Mouse (Mus musculus) MN1 (cell line): ENCODE measurements around the gene Slc6a5.
"Not testable (repeated sequence)": the region's sequence is repeated elsewhere in the genome, so short reads cannot be mapped to it uniquely, and the experiment has no call there.

Experiments used
- DNase-seq: peaks from one replicate; pipeline ENCODE4 v3.0.0-alpha.2; 2016; ENCODE audit warnings: low spot score

Slc6a5 gene

DNA sequence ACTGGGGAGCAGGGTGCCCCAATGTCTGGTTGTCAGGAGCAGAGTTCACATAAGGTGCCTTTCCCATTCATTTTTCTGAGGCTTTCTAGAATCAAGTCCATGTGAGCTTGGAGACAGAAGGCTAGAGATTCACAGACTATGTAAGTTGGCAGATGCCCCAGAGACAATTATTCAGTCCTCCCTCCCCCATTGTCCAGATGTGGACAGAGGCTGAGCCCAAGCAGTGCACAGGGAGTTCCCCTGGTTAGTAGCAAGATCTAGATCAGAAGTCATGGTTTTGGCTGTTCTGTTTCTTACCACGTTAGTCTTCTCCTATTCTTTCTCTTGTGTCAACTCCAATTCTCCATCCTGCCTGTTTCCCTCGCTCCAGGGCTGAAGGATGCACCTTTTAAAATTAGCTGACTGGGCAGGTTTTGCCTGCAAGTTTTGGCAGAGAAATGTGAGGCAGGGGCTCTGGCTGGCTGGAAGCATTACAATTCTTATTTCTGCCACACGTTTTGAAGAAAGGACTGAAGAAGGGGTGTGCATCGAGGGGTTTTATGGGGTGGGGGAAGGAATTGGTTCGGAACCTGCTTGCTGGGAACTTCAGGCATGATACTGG lies 3.9 kb downstream of the Slc6a5 start:
- no peak for DNase-seq

DNA sequence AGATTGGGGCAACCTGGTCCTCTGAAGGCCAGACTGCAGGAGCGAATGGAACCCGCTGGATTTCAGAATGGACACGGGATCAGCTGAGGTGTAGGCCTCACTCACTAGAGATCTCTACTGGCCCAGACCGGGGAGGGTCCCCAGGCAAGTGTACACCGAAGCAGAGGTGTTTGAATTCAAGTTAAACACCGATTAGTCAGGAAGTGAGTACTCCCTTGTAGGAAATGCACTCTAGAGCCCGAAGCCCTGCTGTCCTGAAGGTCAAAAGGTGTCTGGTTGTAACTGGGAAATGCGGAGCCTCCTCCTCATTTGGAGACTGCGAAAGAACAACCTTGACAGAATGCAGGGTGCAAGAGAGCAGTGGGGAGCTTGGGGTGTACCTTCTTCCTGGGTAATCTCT lies 5.0 kb downstream of the Slc6a5 start:
- DNase-seq, result no peak

DNA sequence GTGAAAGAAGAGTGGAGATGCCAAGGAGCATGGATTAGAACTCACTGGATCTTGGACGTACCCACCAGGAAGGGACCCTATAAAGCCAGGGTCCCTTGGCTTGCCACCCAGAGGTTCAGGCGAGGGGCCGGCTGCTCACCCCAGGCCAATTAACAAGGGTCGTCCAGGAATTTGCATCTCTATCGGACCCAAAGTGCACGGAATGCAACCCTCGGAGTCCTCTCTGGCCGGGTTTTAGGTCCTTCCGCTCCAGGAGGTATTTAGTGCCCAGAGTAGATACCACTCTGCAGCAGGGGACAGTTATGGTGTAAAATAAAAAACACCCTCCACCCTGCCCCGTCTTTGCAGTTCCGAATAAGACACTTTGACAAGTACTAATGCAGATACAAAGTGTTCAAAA lies 5.5 kb downstream of the Slc6a5 start:
- DNase-seq, result no peak

DNA sequence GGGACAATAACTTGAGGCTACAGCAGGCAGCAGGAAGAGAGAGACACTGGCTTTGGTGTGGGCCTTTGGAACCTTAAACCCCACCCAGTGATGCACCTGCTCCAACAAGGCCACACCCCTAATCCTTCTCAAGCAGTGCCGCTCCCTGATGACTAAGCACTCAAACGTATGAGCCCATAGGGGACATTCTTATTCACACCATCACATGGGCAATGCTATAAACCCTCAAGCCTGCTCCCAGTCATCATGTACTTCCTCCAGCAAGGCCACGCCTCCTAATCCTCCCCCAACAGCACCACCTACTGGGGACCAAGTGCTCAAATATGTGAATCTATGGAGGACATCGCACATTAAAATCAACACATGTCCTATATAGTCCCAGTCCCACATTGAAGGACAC lies 9.5 kb downstream of the Slc6a5 start:
- DNase-seq, result no peak

DNA sequence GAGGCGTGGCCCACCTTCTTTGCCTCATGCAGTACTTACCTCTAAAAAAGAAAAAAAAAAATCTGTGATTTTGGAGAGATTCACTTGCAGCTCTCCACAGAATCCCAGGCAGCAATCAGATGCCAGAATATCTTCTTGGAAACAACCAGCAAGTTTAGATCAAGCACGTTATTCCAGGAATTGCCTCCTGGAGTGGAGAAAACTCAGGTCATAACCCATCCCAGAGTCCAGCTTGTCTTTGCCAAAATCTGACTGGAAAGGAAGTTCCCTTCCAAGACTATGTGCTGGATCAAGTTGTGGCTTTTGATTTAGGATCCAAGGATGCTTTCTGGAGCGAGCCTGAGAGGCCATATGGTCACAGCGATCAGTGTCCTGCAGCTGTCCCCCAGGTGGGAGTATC lies 10.8 kb downstream of the Slc6a5 start:
- DNase-seq, result no peak

DNA sequence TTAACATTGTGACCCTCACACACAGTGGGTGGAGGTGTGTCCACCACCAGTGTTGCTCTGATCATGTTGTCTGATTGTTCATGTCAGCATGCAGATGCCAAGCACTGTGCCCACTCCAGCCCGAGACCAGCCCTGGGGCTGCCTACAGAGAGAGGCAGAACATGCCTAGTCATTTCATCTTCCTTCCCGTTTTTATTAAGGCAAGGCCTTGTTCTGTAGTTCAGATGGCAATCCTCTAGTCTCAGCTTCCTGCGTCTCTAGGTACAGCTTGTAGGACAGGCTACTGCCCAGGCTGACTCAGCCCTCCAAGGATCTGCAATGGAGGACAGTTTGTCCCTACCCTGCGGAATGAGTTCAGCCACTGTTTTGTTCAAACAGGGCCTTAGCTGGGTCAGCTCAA lies 13.0 kb downstream of the Slc6a5 start:
- DNase-seq, result peak; percentile 52

DNA sequence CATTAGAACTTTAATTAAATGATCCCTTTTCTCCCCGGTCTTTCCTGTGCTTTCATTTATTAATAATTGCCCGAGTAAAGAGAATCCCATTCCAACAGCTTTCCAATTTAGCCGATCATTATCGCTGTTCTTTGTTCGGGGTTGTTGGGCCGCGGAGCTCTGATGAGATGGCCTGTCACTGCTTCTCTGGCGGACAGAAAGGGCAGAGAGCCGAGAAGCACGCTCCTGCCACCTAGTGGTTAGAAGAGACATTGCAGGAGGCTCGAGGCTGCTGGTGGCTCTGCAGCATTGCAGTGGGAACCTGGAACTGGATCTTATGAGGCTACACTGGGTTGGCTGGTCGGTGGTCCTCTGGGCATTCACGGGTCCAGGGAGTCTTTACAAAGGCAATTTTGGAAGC lies 13.4 kb downstream of the Slc6a5 start:
- peak; percentile 87 for DNase-seq

DNA sequence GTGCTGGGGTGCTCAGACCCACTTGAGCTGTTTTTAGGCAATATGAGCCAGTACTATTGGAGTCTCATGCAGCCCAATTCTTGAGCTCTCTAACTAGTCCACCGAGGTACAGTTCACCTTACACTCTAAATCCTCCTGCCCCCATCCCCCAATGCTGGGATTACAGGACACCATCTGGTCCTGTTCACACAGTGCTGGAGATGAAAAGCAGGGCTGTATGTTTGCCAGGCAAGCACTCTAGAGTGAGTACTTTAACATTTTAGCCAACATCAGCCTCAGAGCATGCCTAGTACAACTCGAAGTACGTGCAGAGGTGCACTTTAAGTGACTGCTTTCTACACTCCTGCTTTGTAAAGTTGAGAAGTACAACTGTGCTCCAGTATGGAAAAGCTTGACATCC lies 18.6 kb downstream of the Slc6a5 start:
- DNase-seq, result no peak

DNA sequence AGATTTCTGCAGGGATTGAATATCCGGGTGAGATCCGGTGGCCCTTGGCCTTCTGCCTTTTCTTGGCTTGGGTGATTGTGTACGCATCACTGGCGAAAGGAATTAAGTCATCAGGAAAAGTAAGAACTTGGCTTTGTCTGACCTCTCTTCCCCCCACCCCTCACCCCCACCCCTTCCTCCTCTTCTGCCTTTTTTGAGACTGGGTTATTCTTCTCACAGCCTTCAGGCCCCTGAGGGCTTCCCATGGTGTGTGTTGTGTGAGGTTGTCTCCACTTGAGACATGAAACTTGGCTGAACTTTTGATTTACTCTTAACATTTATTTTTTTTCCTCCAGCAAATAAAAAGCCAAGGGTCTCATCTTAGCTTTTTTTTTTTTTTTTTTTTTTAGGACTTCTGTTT lies 20.1 kb downstream of the Slc6a5 start:
- DNase-seq, result no peak

DNA sequence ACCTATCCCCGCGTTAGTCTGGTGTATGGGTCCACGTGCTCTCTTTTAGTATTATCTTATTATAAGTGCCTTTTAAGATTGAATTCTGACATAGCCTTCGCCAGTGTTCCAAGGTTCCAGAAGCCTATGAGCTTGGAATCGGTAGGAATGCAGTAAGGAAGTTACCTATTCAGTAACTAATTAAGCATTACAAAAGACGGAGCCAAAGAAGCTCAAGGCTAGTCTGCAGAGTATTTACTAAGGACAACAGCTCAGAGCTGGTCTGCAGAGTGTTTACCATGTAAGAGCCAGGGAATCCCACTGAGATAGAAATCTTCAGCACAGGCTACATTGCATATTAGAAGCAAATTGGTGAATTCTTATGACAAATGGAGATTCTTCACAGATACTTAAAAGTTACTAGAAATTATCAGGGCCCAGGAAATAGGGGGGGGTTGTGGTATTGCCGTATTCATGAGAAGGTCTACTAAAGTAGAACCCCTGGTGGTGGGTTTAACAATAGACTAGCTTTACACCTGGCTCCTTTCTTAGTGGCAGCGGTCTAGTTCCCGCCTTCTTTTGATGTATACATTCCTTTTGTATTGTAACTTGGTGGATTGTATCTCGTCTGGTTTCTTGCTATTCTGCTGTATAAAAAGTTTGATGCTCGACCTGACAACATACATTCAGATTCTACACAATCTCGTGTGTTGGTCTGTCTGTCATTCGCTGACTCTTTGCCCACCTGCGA lies 23.6 kb downstream of the Slc6a5 start:
- not testable (repeated sequence) for DNase-seq

DNA sequence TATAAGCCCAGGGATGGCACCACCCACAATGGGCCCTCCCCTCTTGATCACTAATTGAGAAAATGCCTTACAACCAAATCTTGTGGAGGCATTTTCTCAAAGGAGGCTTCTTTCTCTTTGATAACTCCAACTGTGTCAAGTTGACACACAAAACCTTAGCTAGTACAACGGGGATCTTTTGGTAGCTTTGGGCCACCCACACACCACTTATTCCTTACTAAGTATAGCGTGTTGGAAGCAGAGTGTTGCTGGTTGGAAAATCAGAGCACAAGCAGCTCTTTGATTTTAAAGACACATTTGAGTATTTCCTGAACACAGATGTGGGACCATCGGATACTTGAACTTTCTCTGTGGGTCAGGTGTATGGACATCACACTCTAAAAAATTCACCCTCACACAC lies 26.9 kb downstream of the Slc6a5 start:
- DNase-seq, result no peak

DNA sequence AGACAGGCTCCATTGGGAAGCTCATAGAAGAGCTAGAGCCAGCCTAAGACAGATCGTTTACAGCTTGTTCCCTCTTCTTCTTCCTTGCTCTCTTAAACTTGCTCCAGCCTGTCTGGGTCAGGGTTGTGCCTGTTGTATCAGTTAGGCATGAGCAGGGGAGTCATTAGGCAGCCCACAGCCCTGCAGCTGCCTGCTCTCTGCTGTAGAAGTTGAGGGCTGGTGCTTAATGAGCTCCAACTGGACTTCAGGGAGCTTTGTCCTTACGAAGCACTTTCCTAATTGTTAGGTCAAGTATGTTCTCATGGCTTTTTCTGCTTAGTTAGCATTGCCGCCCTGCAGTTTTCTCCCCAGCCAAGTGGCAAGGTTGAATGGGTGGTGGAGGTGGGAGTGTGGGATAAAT lies 32.1 kb downstream of the Slc6a5 start:
- no peak for DNase-seq

DNA sequence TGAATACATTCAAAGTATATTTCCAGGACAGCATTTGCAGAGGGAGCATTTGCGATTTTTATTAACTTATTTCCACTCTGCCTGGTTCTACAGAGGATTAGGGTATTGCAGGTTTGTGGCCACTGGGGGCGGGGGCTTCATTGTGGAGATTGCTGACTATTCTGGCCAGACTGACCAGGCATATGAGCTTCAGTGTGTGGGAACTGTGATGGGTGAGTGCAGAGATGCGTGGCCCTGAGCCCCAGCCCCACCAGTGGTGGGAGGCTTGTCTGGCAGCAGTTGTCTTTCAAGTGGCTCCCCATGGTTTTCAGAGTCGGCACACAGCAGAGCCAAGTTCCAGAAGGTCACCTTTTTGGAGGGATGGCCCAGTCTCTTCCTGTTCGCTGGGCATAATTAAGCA lies 32.5 kb downstream of the Slc6a5 start:
- no peak for DNase-seq

DNA sequence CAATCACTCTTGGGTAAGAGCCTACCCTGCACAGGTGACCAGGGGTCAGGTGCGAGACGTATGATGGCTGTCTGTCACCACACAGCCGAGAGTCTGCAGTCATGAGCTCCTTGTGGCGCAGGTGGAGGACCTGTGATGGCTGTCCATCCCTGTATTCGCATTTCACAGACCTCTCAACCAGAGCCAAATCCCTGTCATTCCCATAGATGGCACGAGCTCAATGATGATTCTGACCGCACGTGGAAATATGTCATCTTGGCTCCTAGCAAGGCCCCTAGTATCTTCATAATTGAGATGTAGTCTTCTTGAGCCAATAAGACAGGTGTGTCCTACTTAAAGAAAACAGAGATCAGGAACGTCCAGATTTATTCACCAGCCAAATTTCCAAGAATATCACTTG lies 36.7 kb downstream of the Slc6a5 start:
- no peak for DNase-seq

DNA sequence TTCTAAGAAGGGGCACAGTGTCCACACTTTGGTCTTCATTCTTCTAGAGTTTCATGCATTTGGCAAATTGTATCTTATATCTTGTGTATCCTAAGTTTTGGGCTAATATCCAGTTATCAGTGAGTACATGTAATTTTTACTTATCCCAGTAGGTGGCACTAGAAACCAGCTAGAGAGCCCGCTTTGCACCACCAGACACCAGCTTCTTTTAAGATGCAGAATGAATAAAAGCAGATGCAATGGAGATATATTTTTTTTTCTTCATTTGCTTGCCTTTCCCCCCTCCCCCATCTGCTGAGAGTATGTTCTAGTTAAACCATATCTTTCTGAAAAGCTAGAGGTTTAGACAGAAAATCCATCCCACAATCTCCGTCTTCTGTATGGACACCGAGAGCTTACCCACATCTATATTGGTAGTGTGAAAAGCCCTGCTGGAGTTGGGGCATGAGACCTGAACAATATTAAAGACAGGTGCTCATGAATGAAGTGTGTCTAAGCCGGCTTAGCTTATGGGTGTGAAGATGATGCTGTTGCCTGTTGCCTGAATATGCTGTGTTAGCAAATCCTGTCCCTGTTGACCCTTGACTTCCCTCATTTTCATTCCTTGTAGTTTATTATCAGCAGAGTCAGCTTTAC lies 43.7 kb downstream of the Slc6a5 start:
- peak; percentile 16 for DNase-seq

DNA sequence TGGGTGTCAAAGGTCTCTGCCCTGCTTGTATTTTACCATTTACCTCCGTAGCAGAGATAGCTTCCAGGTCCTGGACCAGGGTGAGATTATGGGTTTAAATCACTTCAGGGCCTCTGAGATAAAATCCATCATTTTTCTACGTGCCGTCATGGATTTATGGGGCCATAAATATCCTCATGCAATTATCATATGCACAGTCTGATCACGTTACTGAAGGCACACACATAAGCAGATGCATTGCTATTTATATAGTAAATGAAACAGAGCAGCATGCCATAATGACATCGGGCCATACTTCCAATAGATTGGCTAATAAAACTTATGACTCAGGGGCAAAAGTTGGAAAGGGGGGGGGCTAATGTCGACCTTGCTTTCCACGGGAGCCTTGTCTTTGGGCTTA lies 44.9 kb downstream of the Slc6a5 start:
- no peak for DNase-seq

DNA sequence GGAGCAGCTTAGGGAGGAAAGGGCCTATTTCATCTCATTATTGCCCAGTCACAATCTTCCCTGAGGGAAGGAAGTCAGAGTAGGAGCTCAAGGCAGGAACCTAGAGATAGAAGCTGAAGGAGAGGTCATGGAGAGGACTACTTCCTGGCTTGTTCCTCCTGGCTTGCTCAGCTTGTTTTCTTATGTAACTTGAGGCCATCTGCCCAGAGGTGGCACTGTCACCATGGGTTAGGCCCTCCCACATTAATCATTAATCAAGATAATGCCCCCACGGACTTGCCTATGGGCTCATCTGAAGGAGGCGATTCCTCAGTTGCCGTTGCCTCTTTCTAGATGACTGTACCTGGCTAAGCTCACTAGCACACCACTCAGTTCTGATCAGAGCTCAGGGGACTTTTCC lies 47.2 kb downstream of the Slc6a5 start:
- no peak for DNase-seq

DNA sequence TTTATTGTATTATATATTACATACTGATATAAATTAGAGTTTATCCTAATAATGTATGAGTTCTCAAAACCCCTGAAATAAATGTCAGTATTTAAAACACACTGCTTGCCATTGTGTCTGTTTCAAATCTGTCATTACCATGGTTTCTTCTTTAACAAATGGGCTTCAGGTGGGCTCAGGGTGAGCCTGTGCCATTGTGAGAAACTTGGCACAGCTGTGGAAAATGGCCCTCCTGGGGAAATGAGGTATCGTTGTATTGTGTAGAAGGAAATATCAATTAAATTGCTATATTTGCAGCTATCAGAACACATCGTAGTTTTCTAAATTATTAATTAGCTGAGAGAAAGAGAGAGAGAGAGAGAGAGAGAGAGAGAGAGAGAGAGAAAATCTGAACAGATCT lies 53.8 kb downstream of the Slc6a5 start:
- no peak for DNase-seq

DNA sequence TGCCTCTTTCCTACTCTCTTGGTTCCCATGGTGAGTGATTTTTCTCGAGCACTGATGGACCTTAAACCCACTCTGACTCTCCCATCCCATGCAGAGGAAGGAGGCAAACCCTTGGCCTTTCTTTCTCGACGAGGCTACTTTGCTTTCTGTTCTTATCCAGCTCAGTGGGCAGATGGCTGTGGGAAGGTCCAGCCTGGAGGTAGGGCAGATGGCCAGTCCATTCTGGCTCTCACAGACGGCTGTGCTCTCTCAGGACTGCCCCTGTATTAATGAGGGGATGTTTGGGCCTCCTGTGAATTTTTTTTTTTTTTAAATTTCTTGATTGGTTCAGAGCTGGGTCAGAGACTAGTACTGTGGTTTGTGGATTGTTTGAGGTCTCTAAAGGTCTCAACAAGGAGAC lies 59.6 kb downstream of the Slc6a5 start:
- DNase-seq, result no peak

DNA sequence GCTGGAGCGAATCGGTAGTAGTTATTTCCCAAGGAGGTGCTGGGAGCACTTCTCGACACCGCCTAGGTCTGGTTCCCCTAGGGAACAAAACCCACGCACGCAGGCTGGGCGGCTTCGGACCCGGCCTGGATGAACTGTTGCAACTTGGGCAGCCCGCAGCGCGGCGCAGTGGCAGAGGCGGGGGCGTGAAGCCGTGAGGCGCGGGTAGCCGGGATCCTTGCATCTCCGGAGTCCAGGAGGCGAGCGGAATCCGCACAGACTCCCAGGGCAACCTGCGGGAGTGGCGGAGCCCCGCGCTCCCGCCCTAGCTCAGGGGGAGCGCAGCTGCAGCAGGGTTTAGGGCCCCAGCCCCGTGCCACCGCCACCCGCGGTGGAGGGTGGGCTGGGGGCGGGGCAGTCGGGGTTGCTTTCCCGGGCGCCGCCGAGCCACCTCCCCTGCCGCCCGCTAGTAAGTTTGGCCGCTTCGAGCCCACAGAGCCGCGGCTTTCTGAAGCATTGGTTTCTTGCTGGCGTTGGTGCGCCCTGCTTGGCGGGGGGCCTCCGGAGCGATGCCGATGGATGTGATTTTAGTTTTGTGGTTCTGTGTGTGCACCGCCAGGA lies 65.0 kb downstream of the Slc6a5 start, which contains the start of gene Nell1:
Gene Nell1, plus strand, starts transcription at position 24 of the 600 bp plus-strand sequence.
- no peak for DNase-seq

DNA sequence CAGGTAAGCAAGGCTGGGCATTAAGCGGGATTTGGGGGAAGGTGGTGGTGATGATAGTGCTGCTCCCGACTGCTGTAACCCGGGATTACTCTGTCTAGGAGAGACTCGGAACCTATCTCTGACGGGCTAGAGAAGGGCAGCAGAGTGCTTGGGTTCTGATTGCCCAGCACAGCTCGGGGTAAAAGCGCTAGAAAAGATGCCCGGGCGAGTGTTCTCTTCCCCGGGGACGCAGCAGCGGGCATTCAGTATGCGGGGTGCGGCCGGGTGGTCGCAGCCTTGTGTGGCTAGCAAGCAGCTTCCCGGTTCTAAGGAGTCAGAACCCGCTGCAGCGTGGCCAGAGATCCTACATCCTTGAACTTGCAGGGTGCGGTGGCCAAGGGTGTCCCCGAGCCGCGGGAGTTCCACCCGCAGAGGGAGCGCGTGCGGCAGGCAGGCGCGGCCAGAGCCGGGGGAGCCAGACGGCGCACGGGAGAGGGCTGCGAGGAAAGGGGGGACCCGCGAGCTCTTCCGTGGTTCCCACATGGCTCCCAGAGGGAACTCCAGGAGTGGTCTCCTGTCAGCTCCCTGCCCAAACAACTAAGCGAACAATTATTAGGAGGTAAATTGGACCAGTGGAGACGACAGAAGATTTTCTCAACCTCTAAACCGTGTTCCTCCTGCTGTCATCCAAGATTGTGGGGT lies 65.6 kb downstream of the Slc6a5 start:
- no peak for DNase-seq

DNA sequence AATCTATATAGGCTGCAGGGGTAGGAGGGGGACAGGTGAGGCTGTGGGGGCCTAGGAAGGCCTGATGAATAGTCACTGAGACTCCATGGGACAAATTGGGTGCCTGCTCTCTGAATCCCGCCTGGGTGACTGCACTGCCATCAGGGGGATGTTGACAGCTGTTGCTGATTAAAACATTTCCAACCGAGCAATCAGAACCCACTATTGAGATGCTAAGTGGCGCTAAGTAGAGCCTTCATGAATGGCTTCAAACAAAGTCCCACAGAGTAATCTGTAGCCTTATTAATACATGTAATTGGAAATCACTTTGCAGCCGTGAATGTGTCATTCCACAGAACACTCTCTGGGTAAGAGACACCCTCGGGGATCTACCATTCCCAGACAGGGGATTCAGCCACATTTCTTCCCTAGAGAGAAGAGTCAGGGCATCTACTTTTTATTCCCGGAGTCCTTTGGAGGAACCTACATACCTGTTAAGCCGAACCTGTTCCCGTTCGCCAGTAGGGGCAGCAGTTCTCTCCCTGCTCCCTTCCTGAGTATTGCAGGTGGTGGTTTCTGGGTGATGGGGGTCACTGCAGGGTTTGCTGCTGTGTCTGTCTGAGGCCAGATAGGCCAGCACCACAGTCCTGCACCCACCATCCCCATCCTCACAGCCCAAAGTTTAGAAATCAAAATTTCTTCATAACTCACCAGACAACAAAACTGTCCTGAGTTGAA lies 71.7 kb downstream of the Slc6a5 start:
- DNase-seq, result no peak
